Mouse (Mus musculus) stomach, postnatal 0 days (tissue): ENCODE measurements around the gene Srsf1. TPM values are rescaled to one million over a fixed set of nuclear protein-coding genes. Genes with fewer than 3 reads are reported as not detected.

Source experiments
- ATAC-seq: fragments of 200-750 bp; cut with Nextera tagmentation; 2 replicates; pipeline ENCODE4 v1.8.0; 2017; ENCODE audit not compliant: low FRiP score, low TSS enrichment
- DNase-seq: peaks from one replicate; pipeline ENCODE4 v3.0.0-alpha.2; 2016; ENCODE audit warnings: low spot score
- H3K27ac ChIP-seq: fragments of 300-500 bp; sonication (generic); replicated peaks from 2 replicates; pipeline ENCODE4 v1.5.1; 2014; ENCODE audit warnings: mild to moderate bottlenecking, control low read depth
- H3K27me3 ChIP-seq: fragments of 300-500 bp; sonication (generic); 2 replicates; pipeline ENCODE4 v1.6.1; 2014; ENCODE audit warnings: low read length; ENCODE audit not compliant: control insufficient read depth, insufficient read depth
- H3K36me3 ChIP-seq: fragments of 300-500 bp; sonication (generic); 2 replicates; pipeline ENCODE4 v1.6.1; 2014; ENCODE audit warnings: low read length, mixed read lengths; ENCODE audit not compliant: control insufficient read depth, insufficient read depth
- H3K4me1 ChIP-seq: fragments of 300-500 bp; sonication (generic); replicated peaks from 2 replicates; pipeline ENCODE4 v1.6.1; 2014; ENCODE audit warnings: antibody characterized with exemption; ENCODE audit not compliant: control insufficient read depth, insufficient read depth
- H3K4me2 ChIP-seq: fragments of 300-500 bp; sonication (generic); replicated peaks from 2 replicates; pipeline ENCODE4 v1.6.1; 2014; ENCODE audit warnings: low read depth, mild to moderate bottlenecking, control low read depth, moderate library complexity
- H3K4me3 ChIP-seq: fragments of 300-500 bp; sonication (generic); 2 replicates; pipeline ENCODE4 v1.5.1; 2014; ENCODE audit warnings: low read depth, low read length, control low read depth
- H3K9ac ChIP-seq: fragments of 300-500 bp; sonication (generic); 2 replicates; pipeline ENCODE4 v1.6.1; 2014; ENCODE audit warnings: mild to moderate bottlenecking, low read length, control low read depth, mixed read lengths
- H3K9me3 ChIP-seq: fragments of 300-500 bp; sonication (generic); 2 replicates; pipeline ENCODE4 v1.6.1; 2016; ENCODE audit warnings: low read length; ENCODE audit not compliant: control insufficient read depth
- CTCF ChIP-seq: IDR thresholded peaks from 2 replicates; pipeline ENCODE4 v1.5.1; 2016; ENCODE audit warnings: antibody characterized with exemption, low read depth, mild to moderate bottlenecking, moderate library complexity
- EP300 ChIP-seq: optimal IDR thresholded peaks from 2 replicates; pipeline ENCODE3; 2016; ENCODE audit warnings: antibody characterized with exemption
- WGBS: fragments of 180-500 bp; shearing (Covaris S2); extraction: QIAGEN DNeasy Blood & Tissue Kit; methylation state at CpG from one replicate; pipeline ENCODE4 v1.1.7; 2014; 5-methylcytosine and 5-hydroxymethylcytosine counted together
- polyA plus RNA-seq: library from polyadenylated mRNA; unstranded; fragments of >200 nt; fragmentation: Nextera tagmentation; extraction: Ambion mirVana; gene quantifications from 2 replicates; pipeline ENCODE4 v1.2.1, GENCODE M21; 2015

Gene Srsf1
- polyA plus RNA-seq, 1 experiment from 2014 or later, result 97.5 TPM

DNA sequence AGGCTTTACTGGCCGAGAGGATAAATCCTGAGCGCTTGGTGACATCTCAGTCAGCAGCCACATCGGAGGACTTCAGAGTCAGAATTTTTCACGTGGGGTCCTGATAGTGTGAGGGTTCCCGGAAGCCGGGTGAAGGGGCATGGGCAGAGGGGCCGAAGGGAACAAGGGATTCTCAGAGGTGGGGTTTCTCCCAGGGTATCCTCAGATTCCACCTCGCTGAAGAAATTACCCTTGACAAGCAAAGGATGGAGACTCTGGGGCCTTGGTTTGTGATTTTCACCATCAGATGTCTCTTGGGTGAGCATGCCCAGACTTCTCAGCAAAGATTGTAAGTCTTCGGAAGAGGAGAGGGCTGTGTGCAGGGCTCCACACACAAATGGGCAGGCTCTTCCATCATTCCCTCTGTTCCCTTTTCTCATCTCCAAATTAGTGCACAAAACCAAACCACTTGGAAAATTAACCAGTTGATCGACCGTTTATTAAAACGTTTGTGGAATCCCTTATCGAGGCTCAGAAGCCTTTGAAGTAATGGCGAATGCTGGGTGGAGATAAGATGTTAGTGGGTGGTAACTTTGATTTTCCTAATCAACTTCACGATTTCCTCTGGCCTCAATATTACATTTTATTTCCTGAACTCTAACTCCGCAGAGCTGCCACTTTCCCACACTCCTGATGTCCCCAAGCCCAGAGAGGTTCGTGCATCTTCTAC lies 51.0 kb downstream of the Srsf1 start, which contains the start of gene Cuedc1:
Gene Cuedc1 (plus strand): TSS at position 38 of the 709 bp plus-strand sequence.
- Histone ChIP-seq H3K4me1 (0 out of 2 replicates have a peak, but pooled peaks cover 3% of the 10 kb centered on the region), H3K36me3 (no peaks in the 10 kb centered on the region), H3K4me2 (peak within 1 kb of the TSS; percentile 86), H3K9ac (peak within 1 kb of the TSS; percentile 93), H3K27me3 (no peaks in the 10 kb centered on the region), H3K27ac (peak within 1 kb of the TSS; percentile 95), H3K9me3 (no peaks in the 10 kb centered on the region), H3K4me3 (peak within 1 kb of the TSS; percentile 76)
- TF ChIP-seq CTCF (no peak), EP300 (no peak)
- ATAC-seq, result no peak
- 33% methylated on average over 17 of the region's 17 CpGs for WGBS
- DNase-seq, result no peak

DNA sequence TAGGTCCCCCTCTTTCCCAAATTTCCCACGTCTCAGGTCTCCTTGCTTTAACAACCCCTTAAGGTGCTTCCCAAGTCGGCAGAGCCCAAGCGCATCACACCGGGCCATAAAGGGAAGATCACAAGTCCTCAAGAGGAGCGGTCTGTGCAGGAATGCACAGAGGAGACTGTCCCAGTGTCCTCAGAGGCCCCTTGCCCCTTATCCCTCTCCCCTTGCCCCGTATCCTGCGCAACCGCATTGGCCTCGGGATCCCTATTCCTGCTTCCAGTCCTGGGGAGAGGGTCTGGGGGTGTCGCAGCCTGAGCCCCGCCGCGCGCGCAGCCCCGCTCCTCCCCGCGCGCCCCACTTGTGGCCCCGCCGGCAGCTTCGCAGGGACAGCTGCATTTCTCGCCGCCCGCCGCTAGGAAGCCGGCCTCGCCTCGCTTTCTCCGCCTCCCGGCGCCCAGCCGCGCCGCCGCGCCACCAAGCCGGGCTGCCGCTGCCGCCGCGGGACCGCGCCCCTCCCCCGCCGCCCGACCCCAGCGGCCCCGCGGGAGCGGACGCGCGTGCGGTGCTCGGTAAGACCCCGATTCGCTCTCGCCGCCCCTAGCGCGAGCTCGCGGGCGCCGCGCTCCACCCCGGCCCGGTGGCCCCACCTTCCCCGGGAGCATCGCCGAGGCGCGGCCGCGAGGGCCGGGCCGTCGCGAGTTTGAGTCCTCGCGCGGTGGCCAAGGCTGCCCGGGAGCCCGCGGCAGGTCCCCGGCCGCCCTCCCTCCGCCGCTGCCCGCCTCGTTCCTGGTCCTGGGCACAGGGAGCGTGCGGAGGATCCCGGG lies 51.8 kb downstream of the Srsf1 start:
- Histone ChIP-seq H3K4me3 (peak overlapping the region; percentile 76), H3K36me3 (no peaks in the 10 kb centered on the region), H3K4me1 (0 out of 2 replicates have a peak, but pooled peaks cover 3% of the 10 kb centered on the region), H3K27me3 (no peaks in the 10 kb centered on the region), H3K9ac (peak overlapping the region; percentile 93), H3K4me2 (peak overlapping the region; percentile 86), H3K9me3 (no peaks in the 10 kb centered on the region), H3K27ac (peak overlapping the region; percentile 95)
- peak; percentile 82 for DNase-seq
- peak; percentile 61 for TF ChIP-seq CTCF
- TF ChIP-seq EP300, result no peak
- peak; percentile 75 for ATAC-seq
- 0% methylated on average over 75 of the region's 95 CpGs for WGBS

DNA sequence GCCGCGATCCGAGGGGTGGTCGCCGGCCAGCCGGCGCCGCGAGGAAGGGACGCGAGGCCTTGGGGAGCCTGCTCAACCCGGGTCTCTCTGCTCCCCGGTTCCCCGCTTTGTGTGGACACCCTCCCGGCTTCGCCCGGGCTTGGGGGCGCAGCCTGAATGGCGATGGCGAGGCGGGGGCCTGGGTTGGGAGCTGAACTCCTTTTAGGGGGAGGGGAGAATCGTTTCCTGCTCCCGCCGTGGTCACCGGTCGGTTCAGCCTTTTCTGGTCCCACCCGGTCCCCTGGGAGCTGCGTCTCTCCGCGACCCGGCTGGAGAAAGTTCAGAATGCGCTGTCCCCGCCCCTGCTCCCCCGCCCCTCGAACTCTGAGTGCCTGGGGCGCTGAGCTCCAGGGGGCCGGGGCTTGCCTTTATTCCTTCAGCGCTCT lies 52.4 kb downstream of the Srsf1 start:
- under 1% methylated on average over 38 of the region's 38 CpGs for WGBS
- peak; percentile 38; the same call in 1 of the 2 replicates for ATAC-seq
- Histone ChIP-seq H3K9me3 (no peaks in the 10 kb centered on the region), H3K27ac (peak overlapping the region; percentile 95), H3K27me3 (no peaks in the 10 kb centered on the region), H3K36me3 (no peaks in the 10 kb centered on the region), H3K9ac (peak overlapping the region; percentile 93), H3K4me3 (peak overlapping the region; percentile 76), H3K4me1 (0 out of 2 replicates have a peak, but pooled peaks cover 3% of the 10 kb centered on the region), H3K4me2 (peak overlapping the region; percentile 86)
- DNase-seq, result peak; percentile 59
- TF ChIP-seq EP300 (no peak), CTCF (no peak)

DNA sequence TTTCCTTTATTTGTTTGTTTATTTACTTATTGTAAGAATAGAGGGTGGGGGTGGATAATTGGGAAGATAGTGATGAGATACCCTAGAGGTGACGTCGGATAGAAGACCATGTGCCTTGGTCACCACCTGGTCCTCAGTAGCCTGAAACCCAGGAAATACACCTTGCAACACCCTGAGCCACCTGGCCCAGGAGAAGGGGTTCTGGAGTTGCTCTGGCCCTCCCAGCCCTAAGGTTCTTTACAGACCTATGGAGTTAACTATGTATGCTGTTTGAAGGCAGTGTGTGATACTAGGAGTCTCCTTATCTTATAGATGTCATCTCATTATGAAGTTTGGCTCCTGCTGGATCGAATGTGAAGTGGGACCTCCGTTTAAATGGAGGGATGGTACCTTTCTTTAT lies 53.0 kb downstream of the Srsf1 start:
- no peak overlapping the region for H3K27ac ChIP-seq
- peak overlapping the region; percentile 86 for H3K4me2 ChIP-seq
- 0 out of 2 replicates have a peak, but pooled peaks cover 3% of the 10 kb centered on the region for H3K4me1 ChIP-seq
- no peaks in the 10 kb centered on the region for H3K27me3 ChIP-seq
- no peak overlapping the region for H3K9ac ChIP-seq
- TF ChIP-seq CTCF, result no peak
- no peak for TF ChIP-seq EP300
- peak overlapping the region; percentile 76 for H3K4me3 ChIP-seq
- no peaks in the 10 kb centered on the region for H3K36me3 ChIP-seq
- ATAC-seq, result no peak
- no peak for DNase-seq
- 44% methylated on average over 4 of the region's 4 CpGs for WGBS
- no peaks in the 10 kb centered on the region for H3K9me3 ChIP-seq

Other genes with a start within 250 kb of the Srsf1 start
- gene Lpo, start 219.1 kb upstream of the Srsf1 start, polyA plus RNA-seq, result 0.41 and 0.69 TPM in 2 replicates
- gene Mks1, start 194.2 kb upstream of the Srsf1 start, polyA plus RNA-seq, result 4.3 and 4.5 TPM in 2 replicates
- 0.10 and 0.12 TPM in 2 replicates for gene Epx, start 171.8 kb upstream of the Srsf1 start, polyA plus RNA-seq
- gene Olfr462, start 155.1 kb upstream of the Srsf1 start, polyA plus RNA-seq, result 0.06 TPM in 1 of 2 replicates, not detected in the other
- gene Olfr463, start 150.0 kb upstream of the Srsf1 start, polyA plus RNA-seq, result not detected in 2 replicates
- not detected in 2 replicates for gene Olfr464, start 126.4 kb upstream of the Srsf1 start, polyA plus RNA-seq
- gene Dynll2, start 59.8 kb upstream of the Srsf1 start, polyA plus RNA-seq, result 14.7 and 14.8 TPM in 2 replicates
- 15.9 and 18.1 TPM in 2 replicates for gene Vezf1, start 20.9 kb downstream of the Srsf1 start, polyA plus RNA-seq
- gene Cuedc1, start 50.7 kb downstream of the Srsf1 start, polyA plus RNA-seq, result 12.8 and 13.7 TPM in 2 replicates
- gene Mrps23, start 157.0 kb downstream of the Srsf1 start, polyA plus RNA-seq, result 54.7 and 55.4 TPM in 2 replicates
- not detected in 2 replicates for gene Ccdc182, start 246.7 kb downstream of the Srsf1 start, polyA plus RNA-seq